Mouse (Mus musculus) left cerebral cortex, postnatal 25 days (tissue): Measurements from ENCODE around the gene Glod5. TPM values are rescaled to one million over a fixed set of nuclear protein-coding genes. Genes with fewer than 3 reads are reported as not detected.

Source experiments
- DNase-seq, 2 experiments: peaks; one replicate each; pipeline ENCODE4 v3.0.0; 2022; ENCODE audit warnings: low spot score in 2 of 2, mixed read lengths in 1 of 2
- intact Hi-C: fragments of 180-260 bp; cut with DNase I; formaldehyde crosslinking; loops from one replicate; pipeline ENCODE4 v1.15.1; 2025
- total RNA-seq, 2 experiments: library from RNA; stranded (reverse); gene quantifications; 2 replicates each; pipeline ENCODE4 v1.2.3; 2021

Glod5 gene
- total RNA-seq, 2 experiments from 2014 or later = not detected

- DNase-seq = no peak
- intact Hi-C loops = no loop called here
Observed at GRCm38 (mm10) chrX:7971292-7971691, 47.0 kb downstream of the Glod5 start.

- intact Hi-C loops = no loop called here
- DNase-seq = no peak
Observed at GRCm38 (mm10) chrX:7968899-7969298, 49.4 kb downstream of the Glod5 start.

- DNase-seq = no peak
- intact Hi-C loops = no loop called here
Observed at GRCm38 (mm10) chrX:7968226-7968625, 50.1 kb downstream of the Glod5 start.

- intact Hi-C loops = no loop called here
- DNase-seq = no peak
Observed at GRCm38 (mm10) chrX:7967596-7968201, 50.6 kb downstream of the Glod5 start.

GRCm38 (mm10) chrX:7966161-7966560, 52.1 kb downstream of the Glod5 start:
- no peak for DNase-seq
- intact Hi-C loops = no loop called here

- intact Hi-C loops = loop anchor here (5.0 kb wide), 1 partner anchor 53 kb away; the partner anchor contains the start of gene Glod5
- DNase-seq = no peak
Observed at GRCm38 (mm10) chrX:7963829-7964626, 54.3 kb downstream of the Glod5 start.

DNA sequence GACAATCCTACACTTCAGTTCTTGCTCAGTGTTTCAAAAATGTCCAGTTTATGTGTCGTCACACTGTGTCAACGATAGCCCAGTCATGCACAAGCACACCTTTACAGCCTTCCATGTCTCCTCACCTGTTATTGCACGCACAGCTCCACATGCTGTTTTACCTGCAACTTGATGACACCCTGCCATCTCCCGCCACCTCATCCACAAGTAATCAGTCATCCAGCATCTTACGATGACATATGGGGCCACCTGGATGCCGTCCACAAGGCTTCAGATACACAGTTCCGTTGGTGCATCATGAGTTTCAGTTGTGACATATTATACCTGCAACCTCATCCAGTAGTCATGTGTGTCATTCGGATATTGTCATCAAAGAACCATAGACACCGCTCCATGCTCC, 59.4 kb downstream of the Glod5 start:
- DNase-seq = no peak
- intact Hi-C loops = no loop called here

Other genes starting within 250 kb of the Glod5 start
- 100 to 1,000 TPM in 1 of 2 experiments, 10 to 100 TPM in 1; 99.6 to 105 TPM for gene Gripap1, start 228.7 kb downstream of the Glod5 start, total RNA-seq
- 1 to 10 TPM; 7.0 to 8.9 TPM for gene Kcnd1, start 196.2 kb downstream of the Glod5 start, total RNA-seq
- 10 to 100 TPM; 74.8 to 83.2 TPM for gene Otud5, start 177.1 kb downstream of the Glod5 start, total RNA-seq
- 10 to 100 TPM; 55.3 to 57.3 TPM for gene Pim2, start 140.2 kb downstream of the Glod5 start, total RNA-seq
- gene Slc35a2, start 134.5 kb downstream of the Glod5 start, total RNA-seq = 10 to 100 TPM; 46.6 to 47.4 TPM
- 10 to 100 TPM; 77.7 to 86.6 TPM for gene Pqbp1, start 119.2 kb downstream of the Glod5 start, total RNA-seq
- gene Timm17b, start 119.1 kb downstream of the Glod5 start, total RNA-seq = 10 to 100 TPM; 19.1 to 21.7 TPM
- not detected for gene Gm10491, start 110.7 kb downstream of the Glod5 start, total RNA-seq
- not detected for gene Gm10490, start 109.0 kb downstream of the Glod5 start, total RNA-seq
- gene Pcsk1n, start 98.7 kb downstream of the Glod5 start, total RNA-seq = 100 to 1,000 TPM; 397 to 420 TPM
- gene Eras, start 89.9 kb downstream of the Glod5 start, total RNA-seq = not detected
- gene Hdac6, start 70.6 kb downstream of the Glod5 start, total RNA-seq = 10 to 100 TPM; 49.9 to 50.4 TPM
- gene Gata1, start 40.4 kb downstream of the Glod5 start, total RNA-seq = not detected
- 10 to 100 TPM; 22.3 to 26.5 TPM for gene Suv39h1, start 56.3 kb upstream of the Glod5 start, total RNA-seq
- gene Was, start 72.0 kb upstream of the Glod5 start, total RNA-seq = 1 to 10 TPM; 1.1 to 1.5 TPM
- gene Wdr13, start 114.4 kb upstream of the Glod5 start, total RNA-seq = 100 to 1,000 TPM; 189 to 222 TPM
- gene Rbm3, start 127.4 kb upstream of the Glod5 start, total RNA-seq = 100 to 1,000 TPM in 1 of 2 experiments, 10 to 100 TPM in 1; 97.4 to 123 TPM
- 10 to 100 TPM; 15.8 to 16.6 TPM for gene Tbc1d25, start 157.7 kb upstream of the Glod5 start, total RNA-seq
- gene Ebp, start 175.0 kb upstream of the Glod5 start, total RNA-seq = 10 to 100 TPM; 35.6 to 41.4 TPM
- 10 to 100 TPM; 74.0 to 75.2 TPM for gene Porcn, start 188.0 kb upstream of the Glod5 start, total RNA-seq
- 10 to 100 TPM; 20.2 to 25.9 TPM for gene Ftsj1, start 233.9 kb upstream of the Glod5 start, total RNA-seq